ENCODE assay signal across 10 mouse cellular contexts in genomic region chr4:120613691-120614329, GRCm38 (mm10). TPM values are rescaled to one million over a fixed set of nuclear protein-coding genes. Genes with fewer than 3 reads are reported as not detected.
DNase-seq lines count a peak whose midpoint lies in the region; ATAC-seq lines count a peak whose summit lies in the region.
"Had no signal": no experiment of that assay in that cellular context is flagged by ENCODE, and none has a peak within 500 bp of the region (broad histone marks: within the 10 kb centered on the region; RNA-seq: fewer than 3 reads in every experiment).

No protein-coding gene starts in this region.

- no peaks in the 10 kb centered on the region for H3K27me3 ChIP-seq in forebrain, embryonic 14.5 days (replicated peaks; ENCODE audit: control insufficient read depth, insufficient read depth, low read length)
- no peaks in the 10 kb centered on the region for H3K27me3 ChIP-seq in forebrain, embryonic 11.5 days (ENCODE audit: control insufficient read depth, insufficient read depth, low read length)
- H3K27me3 ChIP-seq in liver, embryonic 15.5 days: no peaks in the 10 kb centered on the region
- H3K27me3 ChIP-seq: embryonic facial prominence, embryonic 13.5 days; midbrain, embryonic 12.5 days had no signal

- 59% methylated on average over 8 of the region's 8 CpGs for WGBS in forebrain, embryonic 14.5 days
- 54% methylated on average over 8 of the region's 8 CpGs for WGBS in forebrain, embryonic 11.5 days
- WGBS in liver, embryonic 15.5 days (ENCODE audit: insufficient replicate concordance): 46% methylated on average over 8 of the region's 8 CpGs

- H3K9ac ChIP-seq in forebrain, embryonic 14.5 days (ENCODE audit: low read length): no peak overlapping the region
- H3K9ac ChIP-seq in forebrain, embryonic 11.5 days (ENCODE audit: low read length): no peak overlapping the region
- H3K9ac ChIP-seq in liver, embryonic 15.5 days: no peak overlapping the region
- H3K9ac ChIP-seq: embryonic facial prominence, embryonic 13.5 days; midbrain, embryonic 12.5 days had no signal

- no peak; the same call in 1 of the 2 replicates for ATAC-seq in forebrain, embryonic 14.5 days
- no peak for ATAC-seq in forebrain, embryonic 11.5 days (replicated peaks; ENCODE audit: low FRiP score)
- peak; percentile 68 to 80 for ATAC-seq in hematopoietic stem cell, adult 5-6 weeks (replicated peaks in 1 of 2; ENCODE audit: insufficient read depth in 1 of 2, low FRiP score in 2 of 2, low TSS enrichment in 1 of 2, low read depth in 1 of 2, poor library complexity in 2 of 2, severe bottlenecking in 2 of 2)
- ATAC-seq in liver, embryonic 15.5 days (ENCODE audit: insufficient read depth): peak; percentile 58

- no peak overlapping the region for H3K4me3 ChIP-seq in forebrain, embryonic 14.5 days (ENCODE audit: low read depth, low read length)
- H3K4me3 ChIP-seq in forebrain, embryonic 11.5 days (ENCODE audit: low read depth, low read length): no peak overlapping the region
- H3K4me3 ChIP-seq in liver, embryonic 15.5 days (replicated peaks): no peak overlapping the region
- H3K4me3 ChIP-seq: embryonic facial prominence, embryonic 13.5 days; midbrain, embryonic 12.5 days had no signal

- peak; percentile 14 for DNase-seq in forebrain, embryonic 14.5 days (ENCODE audit: low spot score)
- no peak for DNase-seq in forebrain, embryonic 11.5 days (ENCODE audit: low spot score)
- DNase-seq in adrenal gland, postnatal 10 days: peak; percentile 48
- peak; percentile 39 to 49 for DNase-seq in frontal cortex, postnatal 10 days (ENCODE audit: low spot score in 2 of 2)
- DNase-seq in right cerebral cortex, adult 2 months (ENCODE audit: low spot score in 2 of 2): peak; percentile 65 to 72
- DNase-seq in urinary bladder, postnatal 14 days (ENCODE audit: low spot score): no peak

- H3K27ac ChIP-seq in forebrain, embryonic 14.5 days (ENCODE audit: low read depth, low read length): no peak overlapping the region
- H3K27ac ChIP-seq in forebrain, embryonic 11.5 days (ENCODE audit: low read depth, low read length): no peak overlapping the region
- H3K27ac ChIP-seq in liver, embryonic 15.5 days (replicated peaks): peak overlapping the region; percentile 56
- H3K27ac ChIP-seq: embryonic facial prominence, embryonic 13.5 days; midbrain, embryonic 12.5 days had no signal

- no peak overlapping the region for H3K4me2 ChIP-seq in forebrain, embryonic 14.5 days (ENCODE audit: low read length)
- no peak overlapping the region for H3K4me2 ChIP-seq in forebrain, embryonic 11.5 days (ENCODE audit: low read depth, low read length, severe bottlenecking)
- H3K4me2 ChIP-seq in liver, embryonic 15.5 days: no peak overlapping the region
- H3K4me2 ChIP-seq: embryonic facial prominence, embryonic 13.5 days; midbrain, embryonic 12.5 days had no signal

- no peaks in the 10 kb centered on the region for H3K36me3 ChIP-seq in forebrain, embryonic 14.5 days (ENCODE audit: control insufficient read depth, insufficient read depth, low read length)
- no peaks in the 10 kb centered on the region for H3K36me3 ChIP-seq in forebrain, embryonic 11.5 days (ENCODE audit: control insufficient read depth, insufficient read depth, low read length)
- H3K36me3 ChIP-seq in liver, embryonic 15.5 days (replicated peaks): no peaks in the 10 kb centered on the region
- H3K36me3 ChIP-seq: embryonic facial prominence, embryonic 13.5 days; midbrain, embryonic 12.5 days had no signal

- no peaks in the 10 kb centered on the region for H3K4me1 ChIP-seq in forebrain, embryonic 14.5 days (ENCODE audit: control insufficient read depth, insufficient read depth, low read length)
- peaks cover 5% of the 10 kb centered on the region; the same call in 1 of the 2 replicates for H3K4me1 ChIP-seq in forebrain, embryonic 11.5 days (replicated peaks; ENCODE audit: control insufficient read depth, insufficient read depth, low read length)
- peaks cover 48% of the 10 kb centered on the region for H3K4me1 ChIP-seq in liver, embryonic 15.5 days (replicated peaks)

- H3K9me3 ChIP-seq in forebrain, embryonic 14.5 days (replicated peaks; ENCODE audit: control insufficient read depth, low read length): no peaks in the 10 kb centered on the region
- no peaks in the 10 kb centered on the region for H3K9me3 ChIP-seq in forebrain, embryonic 11.5 days (ENCODE audit: control insufficient read depth, low read length)
- no peaks in the 10 kb centered on the region for H3K9me3 ChIP-seq in liver, embryonic 15.5 days (replicated peaks)
- H3K9me3 ChIP-seq: embryonic facial prominence, embryonic 13.5 days; midbrain, embryonic 12.5 days had no signal

RNA-seq across cellular contexts. Expression of gene Gm8439, which starts 25.3 kb away (rescaled TPM):
- polyA plus RNA-seq in forebrain, embryonic 14.5 days (2014; fragmentation: Nextera tagmentation; extraction: Ambion mirVana): not detected in 2 replicates
- polyA plus RNA-seq in forebrain, embryonic 11.5 days (2014; fragmentation: Nextera tagmentation; extraction: Ambion mirVana): not detected in 2 replicates
- total RNA-seq in adrenal gland, postnatal 10 days (2021): not detected
- not detected in 2 replicates for total RNA-seq in hematopoietic stem cell, adult 5-6 weeks (2017)
- polyA plus RNA-seq in liver, embryonic 15.5 days (2015; fragmentation: Nextera tagmentation; extraction: Ambion mirVana): not detected in 2 replicates
- polyA plus RNA-seq: embryonic facial prominence, embryonic 13.5 days; midbrain, embryonic 12.5 days had no signal

RNA-seq across cellular contexts. Expression of gene Ctps, which starts 43.7 kb away (rescaled TPM):
- 108 and 115 TPM in 2 replicates for polyA plus RNA-seq in forebrain, embryonic 14.5 days (2014; fragmentation: Nextera tagmentation; extraction: Ambion mirVana)
- 142 and 149 TPM in 2 replicates for polyA plus RNA-seq in forebrain, embryonic 11.5 days (2014; fragmentation: Nextera tagmentation; extraction: Ambion mirVana)
- 10 to 100 TPM; 24.4 to 29.9 TPM for total RNA-seq in adrenal gland, postnatal 10 days (2021)
- total RNA-seq in hematopoietic stem cell, adult 5-6 weeks (2017): 41.4 and 45.4 TPM in 2 replicates
- 27.7 and 29.1 TPM in 2 replicates for polyA plus RNA-seq in liver, embryonic 15.5 days (2015; fragmentation: Nextera tagmentation; extraction: Ambion mirVana)

RNA-seq across cellular contexts. Expression of gene Cited4, which starts 52.6 kb away (rescaled TPM):
- polyA plus RNA-seq in forebrain, embryonic 14.5 days (2014; fragmentation: Nextera tagmentation; extraction: Ambion mirVana): 0.17 and 0.23 TPM in 2 replicates
- 10.8 and 12.4 TPM in 2 replicates for polyA plus RNA-seq in forebrain, embryonic 11.5 days (2014; fragmentation: Nextera tagmentation; extraction: Ambion mirVana)
- total RNA-seq in adrenal gland, postnatal 10 days (2021): 1 to 10 TPM; 3.2 to 7.4 TPM
- total RNA-seq in hematopoietic stem cell, adult 5-6 weeks (2017): 0.56 and 2.3 TPM in 2 replicates
- polyA plus RNA-seq in liver, embryonic 15.5 days (2015; fragmentation: Nextera tagmentation; extraction: Ambion mirVana): 78.5 and 82.8 TPM in 2 replicates

Comparison
In these comparisons a context has a peak if more than half of its experiments do, and no peak if none do; other contexts are left out.
1. DNase-seq: peak in forebrain, embryonic 14.5 days (single experiment), adrenal gland, postnatal 10 days (single experiment), frontal cortex, postnatal 10 days (2 of 2) and right cerebral cortex, adult 2 months (2 of 2); none in forebrain, embryonic 11.5 days (single experiment) and urinary bladder, postnatal 14 days (single experiment).
2. ATAC-seq: peak in hematopoietic stem cell, adult 5-6 weeks (2 of 2) and liver, embryonic 15.5 days (single experiment); none in forebrain, embryonic 14.5 days (single experiment) and forebrain, embryonic 11.5 days (single experiment).